Mouse (Mus musculus): ENCODE data around the gene Rhobtb3. TPM values are rescaled to one million over a fixed set of nuclear protein-coding genes. Genes with fewer than 3 reads are reported as not detected.
"Not testable (repeated sequence)": the region's sequence is repeated elsewhere in the genome, so short reads cannot be mapped to it uniquely, and the experiment has no call there.

Rhobtb3 gene
- total RNA-seq, 2 experiments from 2014 or later: 23.1 to 26.0 TPM

DNA sequence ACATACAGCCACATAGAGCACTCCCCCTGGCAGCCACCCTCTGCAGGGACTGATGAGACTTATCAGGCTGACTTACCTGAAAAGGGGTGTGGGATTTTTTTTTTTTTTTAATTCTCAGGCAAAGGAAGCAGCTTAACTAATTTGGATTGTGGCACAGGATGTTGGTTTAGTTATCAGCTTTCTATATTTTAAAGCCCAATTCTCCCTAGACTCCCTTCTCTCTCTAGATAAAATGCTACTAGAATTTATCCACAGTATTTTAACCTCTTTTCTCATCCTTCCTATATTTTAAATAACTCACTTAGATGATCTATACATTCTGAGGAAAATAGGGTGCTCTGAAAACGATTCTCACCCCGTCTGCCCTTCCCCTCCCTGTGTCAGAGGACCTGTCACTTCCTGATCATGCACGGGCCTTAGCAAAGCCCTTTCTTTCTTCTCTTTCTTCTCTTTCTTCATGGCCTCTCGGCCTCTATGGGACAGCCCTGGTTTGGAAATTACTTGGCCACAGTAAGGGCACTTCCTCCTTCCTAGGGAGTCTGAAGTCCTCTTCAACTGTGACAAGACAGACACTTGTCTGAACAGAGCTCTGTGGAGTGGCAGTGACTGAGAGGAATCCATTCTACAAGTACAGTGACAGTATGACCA lies 98.1 kb downstream of the Rhobtb3 start:
- no peak for DNase-seq

DNA sequence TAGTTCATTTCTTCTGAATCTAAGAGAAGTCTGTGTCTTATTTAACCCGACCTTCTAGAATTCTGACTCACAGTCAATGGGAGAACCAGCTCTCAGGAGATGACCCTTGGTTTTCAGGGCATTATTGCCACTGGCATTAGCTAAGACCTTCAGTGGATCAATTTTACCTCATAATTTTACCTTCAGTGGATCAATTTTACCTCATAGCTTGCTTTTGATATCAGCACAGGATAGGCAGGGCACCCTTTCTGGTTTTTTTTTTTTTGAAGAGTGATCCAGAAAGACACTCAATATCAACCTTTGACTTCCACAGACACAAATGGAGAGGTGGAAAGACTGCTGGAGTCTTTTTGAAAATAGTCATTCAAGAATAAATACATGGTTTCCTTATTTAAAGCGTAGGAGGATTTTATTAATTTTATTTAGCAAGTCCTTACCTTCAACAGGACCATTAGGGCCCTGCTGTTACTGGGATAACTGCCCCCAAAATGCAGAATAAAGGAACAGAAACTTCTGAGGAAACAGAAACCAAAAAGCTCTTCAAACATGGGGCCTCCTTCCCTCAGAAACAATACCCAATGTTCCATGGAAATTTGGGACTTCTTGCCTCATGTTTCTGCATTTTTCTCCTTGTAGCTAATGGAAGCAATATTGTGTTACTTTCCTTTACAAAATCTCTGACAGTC lies 98.7 kb downstream of the Rhobtb3 start:
- no peak for DNase-seq

DNA sequence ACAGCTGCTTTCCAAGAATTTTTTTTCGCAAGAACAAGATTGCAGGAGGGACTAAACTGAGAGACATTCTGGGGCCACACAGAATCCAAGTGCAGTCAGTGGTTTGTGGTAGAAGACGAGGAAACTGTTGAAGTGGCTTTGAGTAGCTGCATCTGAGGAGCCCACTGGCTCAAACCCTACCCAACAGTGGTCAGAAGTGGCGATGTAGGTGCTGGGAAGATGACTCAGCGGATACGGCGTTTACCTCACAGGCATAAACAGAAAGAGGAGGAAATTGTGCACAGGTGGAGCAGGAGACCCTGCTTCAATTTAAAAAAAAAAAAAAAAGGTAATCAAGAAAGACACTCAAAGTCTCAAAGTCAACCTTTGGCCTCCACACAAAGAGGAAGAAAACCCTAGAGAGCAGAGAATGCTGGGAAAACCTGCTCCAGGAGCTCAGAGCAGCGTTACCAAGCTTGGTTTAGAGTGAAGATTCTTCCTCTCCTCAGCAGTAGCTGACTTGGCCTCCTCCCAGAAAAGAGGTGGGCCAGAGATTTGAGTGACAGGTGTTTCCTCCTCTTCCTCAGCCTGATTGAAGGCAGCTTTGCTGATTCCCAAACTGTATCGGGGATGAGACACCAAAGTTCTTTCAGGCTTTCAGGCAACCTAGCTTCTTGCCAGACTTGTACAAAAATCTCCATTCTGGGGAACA lies 99.6 kb downstream of the Rhobtb3 start:
- DNase-seq: no peak

DNA sequence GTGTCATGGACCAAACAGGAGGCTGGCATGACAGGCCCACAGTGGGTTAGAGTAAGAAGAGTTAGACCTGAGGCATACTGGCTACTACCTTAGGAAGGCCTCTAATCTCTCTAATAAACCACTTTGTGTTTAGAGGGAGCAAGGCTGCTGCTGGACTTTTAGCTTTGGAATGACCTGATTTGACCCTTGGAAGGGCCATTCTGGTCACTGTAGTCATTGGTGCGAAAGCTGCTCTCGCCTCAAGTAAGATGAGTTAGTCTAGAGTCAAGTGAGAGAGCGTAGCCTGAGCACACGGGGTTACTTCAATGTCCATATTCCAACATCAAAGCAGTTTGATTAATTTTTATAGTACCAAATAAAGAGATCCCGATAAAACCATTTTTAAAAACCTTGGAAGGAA lies 100.4 kb downstream of the Rhobtb3 start:
- no peak for DNase-seq

- no peak for DNase-seq
Measured at GRCm38 (mm10) chr13:75841950-75842349, 101.8 kb downstream of the Rhobtb3 start.

- DNase-seq: no peak
Measured at GRCm38 (mm10) chr13:75840752-75841285, 102.9 kb downstream of the Rhobtb3 start.

DNA sequence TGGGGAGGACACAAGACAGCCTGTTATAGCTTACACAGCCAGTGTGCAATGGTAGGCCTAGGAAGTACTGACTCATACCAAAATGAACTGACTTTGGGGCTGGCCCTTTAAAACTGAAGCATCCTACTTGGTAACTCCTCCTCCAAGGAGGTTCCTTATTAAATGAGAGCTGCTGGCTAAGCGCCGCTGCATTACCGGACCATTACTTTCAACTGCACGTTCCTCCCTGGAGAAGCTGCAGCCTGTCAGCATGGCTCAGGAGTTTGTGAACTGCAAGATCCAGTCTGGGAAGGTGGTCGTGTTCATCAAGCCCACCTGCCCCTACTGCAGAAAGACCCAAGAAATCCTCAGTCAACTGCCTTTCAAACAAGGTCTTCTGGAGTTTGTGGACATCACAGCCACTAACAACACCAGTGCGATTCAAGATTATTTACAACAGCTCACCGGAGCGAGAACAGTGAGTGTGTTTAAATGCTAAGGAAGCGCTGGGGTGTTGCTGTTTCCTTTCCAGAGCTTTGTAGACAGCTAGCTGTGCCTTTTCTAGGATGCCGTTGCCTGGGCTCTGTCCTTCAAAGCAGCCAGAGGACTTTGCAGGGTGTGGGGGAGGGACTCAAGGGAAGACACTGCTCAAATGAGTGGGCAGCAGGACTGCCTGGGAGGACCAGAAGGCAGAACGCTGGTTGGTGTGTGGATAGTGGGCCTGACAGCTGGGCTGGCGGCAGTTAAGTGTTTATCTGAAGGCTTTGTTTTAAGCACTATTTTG lies 103.8 kb downstream of the Rhobtb3 start, which contains the start of gene Glrx:
Gene Glrx, plus strand, starts transcription at position 150 of the 763 bp plus-strand sequence.
- DNase-seq: peak; percentile 65

- no peak for DNase-seq
Measured at GRCm38 (mm10) chr13:75838506-75838905, 105.2 kb downstream of the Rhobtb3 start.

- DNase-seq: no peak
Measured at GRCm38 (mm10) chr13:75835461-75835860, 108.3 kb downstream of the Rhobtb3 start.

GRCm38 (mm10) chr13:75833499-75833898 lies 110.2 kb downstream of the Rhobtb3 start:
- DNase-seq: no peak

DNA sequence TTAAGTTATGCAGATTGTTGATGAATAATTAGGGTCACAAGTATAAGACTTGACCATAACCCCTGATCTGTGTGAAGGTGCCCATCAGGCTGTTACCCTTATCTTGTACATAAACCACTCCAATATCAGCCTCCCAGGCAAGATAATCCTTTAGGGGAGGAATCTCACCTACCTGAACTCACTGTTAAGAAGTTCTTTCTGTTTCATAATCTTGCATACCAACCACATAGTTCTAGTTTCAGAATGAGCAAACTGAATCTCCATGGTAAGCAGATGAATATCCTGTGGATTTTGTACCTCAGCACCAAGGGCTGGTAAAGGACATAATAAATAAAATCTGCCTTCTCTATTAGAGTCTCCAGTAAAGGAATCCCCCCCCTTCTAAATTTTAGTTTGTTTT lies 111.0 kb downstream of the Rhobtb3 start:
- DNase-seq: no peak

GRCm38 (mm10) chr13:75831710-75832109 lies 112.0 kb downstream of the Rhobtb3 start:
- no peak for DNase-seq

DNA sequence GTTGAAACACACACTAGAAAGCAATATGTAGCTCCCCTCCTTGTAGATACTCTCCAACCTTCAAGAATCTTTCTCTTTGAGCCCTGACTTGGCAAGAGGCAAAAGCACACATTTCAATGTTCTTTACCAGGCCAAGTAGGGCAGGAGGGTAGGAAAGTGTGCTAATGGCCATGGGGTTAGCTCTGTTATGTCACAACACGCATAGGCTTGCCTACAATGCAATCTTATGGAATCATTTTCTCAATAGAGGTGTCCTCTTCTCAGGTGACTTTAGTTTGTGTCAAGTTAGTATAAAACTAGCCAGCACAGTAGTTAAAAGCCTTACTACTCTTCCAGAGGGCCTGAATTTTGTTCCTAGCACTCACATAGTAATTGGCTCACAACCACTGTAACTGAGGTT lies 113.0 kb downstream of the Rhobtb3 start:
- DNase-seq: no peak

DNA sequence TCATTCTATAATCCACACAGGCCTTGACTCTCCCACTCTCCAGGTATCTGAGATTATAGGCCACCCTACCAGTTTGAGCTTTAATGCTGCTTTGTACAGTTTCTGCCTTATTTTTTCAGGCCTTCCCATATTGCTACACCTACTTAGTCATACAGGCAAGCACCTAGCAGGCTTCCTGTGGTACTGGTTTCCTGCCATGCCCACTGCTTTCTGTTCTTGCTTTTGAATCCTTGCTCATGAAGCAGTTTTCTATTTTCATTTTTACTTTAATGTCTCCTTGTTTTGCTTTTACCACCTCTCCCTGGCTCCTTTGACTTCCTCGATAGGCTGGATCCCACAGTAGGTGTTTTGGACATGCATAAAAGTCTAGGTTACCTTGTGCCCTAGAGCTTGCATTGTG lies 118.3 kb downstream of the Rhobtb3 start:
- DNase-seq: no peak

DNA sequence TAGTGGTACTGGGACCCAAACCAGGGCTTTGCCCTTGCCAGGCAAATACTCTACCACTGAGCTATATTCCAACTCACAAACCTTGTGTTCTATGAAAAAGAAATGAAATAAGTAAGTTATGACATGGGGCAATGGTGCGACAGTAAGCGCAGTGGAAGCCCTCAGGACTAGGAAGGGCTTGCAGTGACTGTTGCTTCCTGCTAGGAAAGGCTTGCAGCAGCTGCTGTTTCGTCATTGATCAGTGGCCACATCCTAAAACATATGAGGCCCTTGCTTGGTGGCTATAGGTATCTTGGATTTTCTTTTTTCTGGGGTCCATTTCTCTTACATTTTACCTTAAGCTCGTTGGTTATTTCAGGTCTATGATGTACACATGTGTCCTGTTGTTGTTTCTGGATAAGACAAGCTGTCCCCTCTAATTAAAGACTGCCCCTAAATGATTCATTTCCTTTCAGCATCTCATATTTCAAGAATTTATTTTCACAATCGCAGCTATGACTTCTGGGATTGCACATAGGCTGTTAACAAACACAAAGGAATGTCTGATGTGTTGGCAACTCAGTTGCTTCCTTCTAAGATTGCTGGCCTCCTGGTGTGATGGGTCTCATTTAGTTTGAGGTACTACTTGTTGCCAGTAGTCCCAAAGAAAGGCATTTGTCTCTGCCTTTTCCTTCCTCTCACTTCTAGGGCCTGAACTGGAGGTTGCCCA lies 119.0 kb downstream of the Rhobtb3 start:
- no peak for DNase-seq

GRCm38 (mm10) chr13:75823201-75823600 lies 120.5 kb downstream of the Rhobtb3 start:
- DNase-seq: no peak

- DNase-seq: not testable (repeated sequence)
Measured at GRCm38 (mm10) chr13:75822366-75822765, 121.4 kb downstream of the Rhobtb3 start.

GRCm38 (mm10) chr13:75819898-75820297 lies 123.8 kb downstream of the Rhobtb3 start:
- DNase-seq: no peak

All from gastrocnemius, postnatal 10 days (tissue).